Mouse (Mus musculus) left cerebral cortex, postnatal 10 days (tissue): ENCODE data around the gene Rab3gap2. TPM values are rescaled to one million over a fixed set of nuclear protein-coding genes. Genes with fewer than 3 reads are reported as not detected.
A peak's percentile ranks its signal among the peaks of the same experiment; 100 is the strongest.
"Not testable (repeated sequence)": the region's sequence is repeated elsewhere in the genome, so short reads cannot be mapped to it uniquely, and the experiment has no call there.

Experiments
- DNase-seq, 2 experiments: peaks; one replicate each; pipeline ENCODE4 v3.0.0; 2021 to 2022; ENCODE audit warnings: low spot score in 2 of 2, mixed read lengths in 1 of 2; ENCODE audit errors: extremely low spot score in 1 of 2
- intact Hi-C: fragments of 180-260 bp; cut with DNase I; formaldehyde crosslinking; loops from one replicate; pipeline ENCODE4 v1.15.1; 2025
- microRNA-seq: library from miRNA; unstranded; fragments of <30 nt; microRNA quantifications from one replicate; pipeline ENCODE4 v1.2.0, GENCODE M21; 2022
- total RNA-seq, 2 experiments: library from RNA; stranded (reverse); gene quantifications; 2 replicates each; pipeline ENCODE4 v1.2.3; 2021

Rab3gap2 gene
- total RNA-seq, 2 experiments from 2014 or later, result 61.3 to 63.3 TPM

DNA sequence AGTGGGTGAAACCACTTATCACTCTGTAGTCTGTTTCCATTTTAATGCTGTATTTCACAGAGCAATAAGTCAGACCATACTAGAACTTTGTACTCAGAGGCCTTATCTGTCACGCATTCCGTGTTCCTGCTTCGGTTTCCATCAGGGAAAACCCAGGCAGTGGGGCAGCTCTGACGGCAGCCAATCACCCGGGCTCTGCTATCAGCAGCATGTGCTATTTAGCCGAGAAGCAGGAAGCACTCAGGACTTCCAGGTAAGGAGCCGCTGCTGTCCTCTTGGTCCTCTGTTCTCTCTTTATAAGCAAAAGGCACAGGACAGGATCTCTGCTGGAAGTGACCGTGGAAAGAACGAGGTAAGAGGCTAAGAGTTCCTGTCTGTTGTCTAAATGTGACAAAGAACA lies 108.0 kb downstream of the Rab3gap2 start:
- no peak for DNase-seq
- intact Hi-C loops, result no loop called here

DNA sequence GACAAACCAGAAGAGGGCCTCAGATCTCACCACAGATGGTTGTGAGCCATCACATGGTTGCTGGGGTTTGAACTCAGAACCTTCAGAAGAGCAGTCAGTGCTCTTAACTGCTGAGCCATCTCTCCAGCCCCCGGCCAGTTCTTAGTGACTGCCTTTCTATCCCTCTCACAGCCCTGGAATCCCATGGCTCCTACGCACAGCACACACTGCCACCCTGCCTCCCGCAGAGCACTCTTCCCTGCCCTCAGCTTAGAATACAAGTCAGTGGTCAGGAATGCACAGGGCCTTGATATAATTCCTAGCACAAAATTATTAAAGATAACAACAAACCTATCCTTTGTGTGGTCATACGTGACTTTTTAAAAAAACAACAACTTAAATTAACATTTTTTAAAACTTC lies 110.6 kb downstream of the Rab3gap2 start:
- DNase-seq, result no peak
- intact Hi-C loops, result no loop called here

DNA sequence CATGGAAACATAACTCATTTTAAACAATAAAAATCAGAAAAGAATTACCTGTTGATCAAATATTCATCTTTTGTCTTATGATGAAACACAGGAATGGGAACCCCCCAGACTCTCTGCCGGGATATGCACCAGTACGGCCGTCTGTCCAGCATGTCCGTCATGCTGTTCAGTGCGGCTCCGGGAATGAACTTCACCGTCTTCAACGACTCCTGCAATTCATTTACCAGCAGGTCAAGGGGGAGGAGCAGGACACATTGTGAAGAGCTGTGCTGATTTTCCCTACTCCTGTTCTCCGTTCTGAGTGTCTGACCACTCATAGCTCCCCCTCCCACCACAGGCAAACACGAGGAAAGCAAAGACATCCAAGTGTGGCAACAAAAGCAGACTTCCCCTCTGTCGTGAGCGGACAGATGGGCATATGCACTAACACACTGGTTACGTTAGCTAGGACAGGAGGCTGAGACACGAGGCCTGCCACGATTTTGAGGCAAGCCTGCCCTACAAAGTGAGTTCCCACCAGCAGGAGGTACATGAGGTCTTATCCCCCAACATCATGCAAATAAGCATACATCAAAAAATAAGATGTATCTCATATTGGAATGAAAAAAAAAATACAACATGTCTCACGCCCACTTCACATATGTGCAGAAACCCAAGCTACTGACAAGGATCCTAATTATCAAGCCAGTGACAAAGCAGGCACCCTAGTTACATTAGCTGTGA lies 112.1 kb downstream of the Rab3gap2 start:
- DNase-seq, result peak in 1 of 2 experiments; percentile 20
- intact Hi-C loops, result no loop called here

DNA sequence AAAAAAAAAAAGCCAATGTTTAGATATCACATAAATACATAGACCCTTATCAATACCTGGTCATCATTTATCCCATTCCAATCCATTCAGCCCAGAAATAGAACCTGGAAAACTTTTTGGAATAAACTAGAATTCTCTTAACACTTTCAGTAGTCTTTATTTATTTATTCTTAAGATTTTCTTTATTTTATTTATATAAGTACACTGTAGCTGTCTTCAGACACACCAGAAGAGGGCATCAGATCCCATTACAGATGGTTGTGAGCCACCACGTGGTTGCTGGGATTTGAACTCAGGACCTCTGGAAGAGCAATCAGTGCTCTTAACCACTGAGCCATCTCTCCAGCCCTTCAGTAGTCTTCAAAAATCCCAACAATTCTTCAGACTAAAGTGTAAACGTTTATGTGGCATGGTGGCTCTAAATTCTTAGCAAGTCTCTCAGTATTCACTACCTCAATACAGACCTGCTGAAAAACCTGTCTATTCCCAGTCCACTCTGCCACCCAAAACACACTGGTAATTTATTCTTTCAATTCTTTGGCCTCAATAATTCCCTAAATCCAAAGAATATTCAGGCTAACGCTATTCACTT lies 123.9 kb downstream of the Rab3gap2 start:
- DNase-seq, intact Hi-C loops: not testable (repeated sequence)

DNA sequence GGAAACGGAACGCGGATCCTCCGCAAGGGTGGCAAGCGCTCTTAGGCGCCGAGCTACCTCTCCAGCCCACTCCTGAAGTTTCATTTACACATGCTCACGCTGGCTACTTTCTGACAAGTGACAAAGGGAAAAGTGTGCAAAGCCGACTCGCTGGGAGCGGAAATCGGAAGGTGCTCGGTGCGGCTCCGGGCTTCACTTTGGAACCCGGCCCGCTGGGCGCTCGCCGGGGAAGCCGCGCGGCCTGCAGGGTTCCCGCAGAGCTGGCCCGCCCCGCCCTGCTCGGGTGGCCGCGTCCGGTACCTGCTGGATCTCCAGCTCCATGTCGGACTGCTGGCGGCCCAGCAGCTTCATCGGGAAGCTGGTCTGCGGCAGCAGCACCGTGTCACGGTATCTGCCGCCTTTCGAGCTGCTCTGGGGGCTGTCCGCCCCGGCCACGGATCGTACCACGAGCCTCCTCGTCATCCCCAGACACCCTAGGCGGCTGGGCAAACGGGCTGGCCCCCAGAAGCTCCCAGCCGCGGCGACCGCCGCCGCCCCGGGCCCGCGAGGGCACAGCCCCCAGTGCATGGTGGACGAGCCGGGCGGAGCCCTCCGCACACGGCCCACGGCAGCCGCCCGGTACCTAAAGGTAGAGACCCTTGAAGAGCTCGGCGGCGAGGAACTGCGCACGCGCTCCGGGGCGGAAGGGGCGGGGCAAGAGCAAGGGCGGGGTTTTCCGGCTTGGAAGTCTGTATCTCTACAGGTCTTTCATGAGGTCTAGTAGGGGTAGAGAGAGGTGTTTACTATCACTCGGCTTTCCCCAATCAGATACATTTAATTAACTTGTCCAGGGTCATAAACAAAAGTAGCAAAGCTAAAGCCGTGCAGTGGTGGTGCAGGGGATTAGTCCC lies 125.0 kb downstream of the Rab3gap2 start, which contains the start of gene Iars2:
Gene Iars2, minus strand, starts transcription at position 676 of the 890 bp plus-strand sequence.
- peak; percentile 82 to 92 for DNase-seq
- intact Hi-C loops, result no loop called here

DNA sequence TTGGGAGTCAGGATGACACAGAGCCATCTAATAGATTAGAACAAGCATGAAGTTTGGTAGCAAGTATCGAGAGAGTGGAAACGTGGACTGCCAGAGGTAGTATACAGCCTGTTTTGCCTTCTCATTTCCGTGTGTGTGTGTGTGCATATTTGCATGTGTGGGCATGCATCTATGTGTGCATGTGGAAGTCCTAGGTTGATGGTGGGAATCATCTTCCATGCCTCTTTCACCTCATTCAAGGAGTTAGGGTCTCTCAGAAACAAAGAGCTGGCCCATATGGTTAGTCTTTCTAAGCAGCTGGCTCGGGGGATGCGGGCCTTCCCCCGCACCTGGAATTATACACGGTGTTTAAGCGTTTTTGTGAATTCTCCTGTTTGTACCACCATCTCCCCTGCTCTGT lies 125.9 kb downstream of the Rab3gap2 start:
- intact Hi-C loops, result no loop called here
- no peak for DNase-seq

DNA sequence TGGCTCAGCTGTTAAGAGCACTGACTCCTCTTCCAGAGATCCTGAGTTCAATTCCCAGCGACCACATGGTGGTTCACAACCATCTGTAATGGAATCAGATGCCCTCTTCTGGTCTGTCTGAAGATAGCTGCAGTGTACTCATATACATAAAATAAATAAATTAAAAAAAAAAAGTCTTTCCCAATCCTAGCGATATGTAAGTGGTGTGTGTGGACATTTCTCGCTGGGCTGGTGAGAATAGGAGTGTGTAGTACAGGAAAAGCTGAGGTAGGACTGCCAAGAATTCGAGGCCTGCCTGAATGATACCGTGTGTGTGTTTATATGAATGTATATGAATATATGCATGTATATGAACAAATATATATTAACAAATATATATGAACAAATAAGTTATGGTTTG lies 127.4 kb downstream of the Rab3gap2 start:
- intact Hi-C loops, result no loop called here
- no peak for DNase-seq

DNA sequence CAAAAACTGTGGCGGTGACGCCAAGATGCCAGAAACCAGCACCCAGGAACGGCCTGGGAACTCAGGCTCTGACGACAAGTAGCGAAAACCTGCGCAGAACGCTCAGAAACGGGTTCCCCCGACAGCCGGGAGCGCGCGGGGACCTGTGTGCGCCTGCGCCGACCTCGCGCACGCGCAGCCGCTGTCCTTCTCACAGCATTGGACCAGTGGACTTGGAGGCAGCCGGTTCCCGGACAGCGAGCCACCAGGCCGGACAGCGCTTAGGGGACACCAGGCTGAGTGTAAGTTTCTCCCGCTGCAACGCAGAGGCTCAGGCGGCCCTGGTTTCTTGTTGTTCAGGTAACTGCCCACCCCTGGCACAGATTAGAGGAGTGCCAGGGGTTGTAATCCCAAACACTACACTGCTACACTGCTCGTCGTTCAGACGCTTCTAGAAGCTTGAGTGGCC lies 128.1 kb downstream of the Rab3gap2 start, which contains the start of gene Bpnt1:
Gene Bpnt1, plus strand, starts transcription at position 167 of the 448 bp plus-strand sequence.
- intact Hi-C loops, result no loop called here
- DNase-seq, result peak; percentile 80 to 93

DNA sequence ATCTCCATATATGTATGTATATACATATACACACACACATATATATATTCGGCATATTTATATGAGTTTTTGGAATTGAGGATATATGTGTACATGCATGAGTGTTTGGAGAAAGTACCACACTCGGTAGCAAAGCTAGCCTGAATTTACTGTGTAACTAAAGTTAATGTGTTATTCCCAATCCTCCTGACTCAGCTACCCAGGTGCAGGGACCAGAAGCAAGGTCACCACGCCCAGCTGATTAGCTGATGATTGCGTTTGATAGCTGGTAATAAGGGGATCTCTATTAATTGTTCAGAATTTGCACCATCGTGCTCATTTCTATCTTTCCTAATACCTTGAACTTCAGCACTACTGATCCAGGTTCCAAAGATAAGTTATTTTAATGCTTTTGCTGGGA lies 129.7 kb downstream of the Rab3gap2 start:
- DNase-seq, result no peak
- intact Hi-C loops, result no loop called here

DNA sequence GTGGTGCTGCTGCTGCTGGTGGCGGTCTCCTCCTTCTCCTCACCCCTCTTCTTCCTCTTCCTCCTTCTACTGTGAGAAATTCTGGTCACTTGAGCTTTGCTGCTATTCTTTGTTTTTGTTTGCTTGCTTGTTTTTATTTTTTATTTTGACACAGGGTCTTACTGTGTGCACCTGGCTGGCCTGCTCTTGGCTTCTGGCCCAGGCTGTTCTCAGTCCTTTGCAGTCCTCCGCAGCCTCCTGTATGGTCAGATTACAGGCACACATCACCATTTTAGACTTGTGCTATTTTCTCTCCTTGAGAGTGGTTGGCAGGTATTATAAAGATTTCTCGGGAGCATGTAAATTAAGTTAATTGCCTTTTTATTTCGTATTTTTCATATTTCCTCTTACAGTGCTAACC lies 130.2 kb downstream of the Rab3gap2 start:
- no peak for DNase-seq
- intact Hi-C loops, result no loop called here

DNA sequence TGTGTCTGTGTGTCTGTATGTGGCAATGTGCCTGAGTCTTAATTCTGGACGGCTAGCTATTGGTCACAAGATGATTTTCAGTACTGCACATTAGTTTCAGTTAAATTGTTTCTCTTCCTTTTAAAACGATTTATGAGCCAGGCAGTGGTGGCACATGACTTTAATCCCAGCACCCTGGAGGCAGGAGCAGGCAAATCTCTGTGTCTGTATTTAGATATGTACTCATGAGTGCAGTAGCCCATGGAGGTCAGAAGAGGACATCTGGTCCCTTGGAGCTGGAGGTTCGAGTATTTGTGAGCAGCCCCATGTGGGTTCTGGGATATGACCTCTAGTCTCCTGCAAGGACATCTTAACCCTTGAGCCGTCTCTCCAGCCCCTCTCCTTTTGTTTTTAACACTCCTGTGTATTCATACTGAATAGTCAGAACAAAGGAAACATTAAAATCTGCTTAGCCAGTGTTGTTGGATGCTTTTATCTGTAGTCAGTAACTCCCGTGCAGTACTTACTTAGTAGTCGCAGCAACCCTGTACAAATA lies 131.4 kb downstream of the Rab3gap2 start:
- intact Hi-C loops, result no loop called here
- no peak for DNase-seq

Small RNAs within 50 kb of the gene (microRNA-seq; reads per million reads assigned to microRNA genes)
- gene Mir194-1 (not detected), gene Mir215 (not detected), gene Mir664 (104 reads per million, percentile 57 among the genes with 10 or more reads in this experiment)

Other genes with a start within 250 kb of the Rab3gap2 start
- gene Mark1, start 204.5 kb upstream of the Rab3gap2 start, total RNA-seq, result 100 to 1,000 TPM; 104 TPM
- gene Iars2, start 125.3 kb downstream of the Rab3gap2 start, total RNA-seq, result 10 to 100 TPM; 29.6 to 30.2 TPM
- gene Bpnt1, start 128.0 kb downstream of the Rab3gap2 start, total RNA-seq, result 10 to 100 TPM; 69.4 to 73.7 TPM
- gene Eprs, start 158.9 kb downstream of the Rab3gap2 start, total RNA-seq, result 10 to 100 TPM; 92.5 to 98.2 TPM